In the genomic region with DNA sequence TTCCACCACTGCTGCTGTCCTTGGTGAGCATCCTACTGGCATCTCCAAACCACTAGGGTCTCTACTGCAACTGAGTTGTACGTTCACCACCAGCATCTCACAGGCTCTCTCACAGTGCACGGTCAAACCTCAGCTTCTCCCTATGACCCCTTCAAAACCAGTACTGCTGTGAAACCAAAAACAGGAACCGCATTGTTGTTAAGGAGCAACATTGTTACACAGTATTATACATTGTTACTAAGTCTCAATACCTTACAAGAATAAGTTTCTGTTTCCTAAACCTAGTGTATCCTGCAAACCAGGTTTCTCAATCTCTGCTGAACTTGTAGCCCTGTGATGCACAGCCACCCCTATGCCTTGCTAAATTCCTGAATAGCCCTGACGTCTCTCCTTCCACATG, we compare ENCODE assay signal across 1 mouse cellular context.
TF ChIP-seq lines count a peak whose summit lies in the region.

No protein-coding gene starts in this region.

TF ChIP-seq in CH12.LX, 34 proteins besides CTCF, POLR2A, EP300 and RAD21 (continued from another document):
- TF ChIP-seq TCF12 (IDR thresholded peaks at IDR 0.05; ENCODE audit: low read depth, low read length) (no peak), PAX5 (IDR thresholded peaks at IDR 0.05; ENCODE audit: low read length) (no peak), MEF2A (IDR thresholded peaks at IDR 0.05; ENCODE audit: borderline replicate concordance, low read depth, low read length) (no peak), ETS1 (conservative IDR thresholded peaks at IDR 0.05; ENCODE audit: low read depth, low read length) (no peak), TBP (conservative IDR thresholded peaks at IDR 0.05; ENCODE audit: low read depth, low read length) (no peak), BHLHE40 (IDR thresholded peaks at IDR 0.05; ENCODE audit: low read depth, low read length) (no peak), SIN3A (IDR thresholded peaks at IDR 0.05; ENCODE audit: low read length) (no peak)
